Mouse (Mus musculus): ENCODE data around the gene Iqschfp. TPM values are rescaled to one million over a fixed set of nuclear protein-coding genes. Genes with fewer than 3 reads are reported as not detected.

Iqschfp gene
- polyA plus RNA-seq, 1 experiment from 2014 or later: not detected

DNA sequence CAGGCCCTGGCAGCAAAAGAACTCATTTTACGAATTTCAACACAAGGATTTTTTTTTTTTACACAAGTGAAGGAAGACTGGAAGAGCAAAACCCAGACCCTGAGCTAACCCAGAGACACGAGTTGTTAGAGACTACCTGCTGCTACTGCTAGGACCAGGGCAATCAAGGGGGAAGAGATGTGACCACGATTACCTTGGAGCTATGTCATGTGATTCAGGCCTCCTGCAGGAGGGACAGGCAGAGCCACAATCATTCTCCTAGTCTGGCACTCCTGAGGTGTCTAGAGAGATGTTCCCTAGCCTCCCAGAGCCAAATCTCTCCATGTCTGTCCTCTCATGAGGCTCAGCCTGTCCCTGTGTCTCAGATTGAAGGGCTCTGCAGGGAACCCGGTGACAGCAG, 634.4 kb downstream of the Iqschfp start:
- no peaks in the 10 kb centered on the region for H3K36me3 ChIP-seq (ENCODE audit: control insufficient read depth, insufficient read depth, low read length)
- H3K4me3 ChIP-seq (ENCODE audit: low read length): no peak overlapping the region
- no peak for ATAC-seq (ENCODE audit: low read depth)
- H3K4me2 ChIP-seq (ENCODE audit: low read depth, low read length): no peak overlapping the region
- H3K9me3 ChIP-seq (ENCODE audit: control insufficient read depth, low read length): no peaks in the 10 kb centered on the region
- H3K27ac ChIP-seq (ENCODE audit: low read length): no peak overlapping the region
- no peaks in the 10 kb centered on the region for H3K4me1 ChIP-seq (replicated peaks; ENCODE audit: control insufficient read depth, insufficient read depth, low read length)
- H3K9ac ChIP-seq (ENCODE audit: low read length): no peak overlapping the region
- WGBS: 52% methylated on average over 4 of the region's 4 CpGs
- no peaks in the 10 kb centered on the region for H3K27me3 ChIP-seq (ENCODE audit: control insufficient read depth, insufficient read depth, low read depth, low read length)

DNA sequence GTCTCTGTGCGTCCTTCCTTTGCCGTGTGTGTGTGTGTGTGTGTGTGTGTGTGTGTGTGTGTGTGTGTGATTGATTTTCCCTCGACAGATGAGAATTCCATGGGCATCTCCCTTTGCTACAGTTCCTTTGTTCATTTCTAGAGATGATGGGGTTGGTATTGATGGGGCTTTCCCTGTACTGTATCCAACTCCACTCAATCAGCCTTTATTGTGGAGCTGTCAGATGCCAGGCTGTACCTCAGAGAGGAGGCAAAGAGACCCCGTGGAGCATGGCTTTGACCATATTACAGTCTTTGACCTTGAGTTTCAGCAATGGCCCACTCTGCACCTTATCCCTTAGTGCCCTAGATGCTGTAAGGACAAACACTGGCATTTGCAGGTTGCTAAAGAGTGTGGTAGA, 635.1 kb downstream of the Iqschfp start:
- no peak overlapping the region for H3K9ac ChIP-seq (ENCODE audit: low read length)
- no peaks in the 10 kb centered on the region for H3K36me3 ChIP-seq (ENCODE audit: control insufficient read depth, insufficient read depth, low read length)
- 67% methylated on average over 4 of the region's 4 CpGs for WGBS
- no peak overlapping the region for H3K4me2 ChIP-seq (ENCODE audit: low read depth, low read length)
- no peak for ATAC-seq (ENCODE audit: low read depth)
- H3K27me3 ChIP-seq (ENCODE audit: control insufficient read depth, insufficient read depth, low read depth, low read length): no peaks in the 10 kb centered on the region
- no peak overlapping the region for H3K4me3 ChIP-seq (ENCODE audit: low read length)
- H3K9me3 ChIP-seq (ENCODE audit: control insufficient read depth, low read length): no peaks in the 10 kb centered on the region
- H3K4me1 ChIP-seq (replicated peaks; ENCODE audit: control insufficient read depth, insufficient read depth, low read length): no peaks in the 10 kb centered on the region
- no peak overlapping the region for H3K27ac ChIP-seq (ENCODE audit: low read length)

DNA sequence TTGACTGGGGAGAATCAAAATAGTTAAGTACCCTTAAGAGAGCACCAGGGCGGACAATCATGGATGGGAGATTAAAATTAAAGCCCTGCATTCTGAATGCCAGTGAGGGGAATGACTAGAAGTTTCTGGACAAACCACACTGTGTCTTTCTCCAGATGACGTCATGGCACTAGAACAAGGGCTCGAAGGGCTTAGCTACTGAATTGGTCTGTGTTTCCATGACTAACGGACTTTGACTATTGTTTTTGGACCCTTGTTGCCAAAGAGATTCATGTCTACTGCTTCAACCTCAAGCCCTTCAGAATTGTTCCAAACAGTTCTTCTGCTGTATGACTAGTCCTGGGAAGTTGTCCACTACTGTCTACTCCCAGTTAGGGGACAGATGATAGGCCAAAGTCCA, 639.9 kb downstream of the Iqschfp start:
- Histone ChIP-seq H3K4me1 (replicated peaks; ENCODE audit: control insufficient read depth, insufficient read depth, low read length) (peaks cover 18% of the 10 kb centered on the region), H3K9ac (ENCODE audit: low read length) (no peak overlapping the region), H3K36me3 (ENCODE audit: control insufficient read depth, insufficient read depth, low read length) (no peaks in the 10 kb centered on the region), H3K27me3 (ENCODE audit: control insufficient read depth, insufficient read depth, low read depth, low read length) (no peaks in the 10 kb centered on the region), H3K9me3 (ENCODE audit: control insufficient read depth, low read length) (no peaks in the 10 kb centered on the region), H3K4me3 (ENCODE audit: low read length) (no peak overlapping the region), H3K27ac (ENCODE audit: low read length) (no peak overlapping the region), H3K4me2 (ENCODE audit: low read depth, low read length) (no peak overlapping the region)
- WGBS: 85% methylated on average over 4 of the region's 4 CpGs
- ATAC-seq (ENCODE audit: low read depth): no peak

DNA sequence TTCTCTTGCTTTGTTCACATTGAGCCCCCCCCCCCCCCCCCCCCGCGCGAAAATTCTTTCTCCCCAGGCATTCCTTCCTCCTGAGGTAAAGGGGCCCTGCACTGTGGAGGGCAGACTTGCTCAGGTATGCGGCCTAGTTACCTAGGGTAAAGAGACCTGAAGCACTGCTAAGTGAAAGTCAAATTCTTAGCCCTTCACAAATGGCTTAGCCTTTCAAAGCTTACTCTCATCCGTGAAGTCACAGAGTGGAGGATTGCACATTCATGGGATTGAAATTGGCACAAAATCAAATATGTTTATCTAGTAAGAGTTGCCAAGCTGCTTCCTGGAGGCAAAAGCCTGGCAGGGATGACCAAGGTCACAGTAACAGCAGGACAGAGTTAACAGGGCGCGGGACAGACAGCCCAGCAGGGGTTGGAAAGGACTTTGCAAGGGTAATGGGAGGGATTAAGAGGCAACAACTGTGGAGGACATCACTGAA, 642.6 kb downstream of the Iqschfp start:
- H3K9me3 ChIP-seq (ENCODE audit: control insufficient read depth, low read length): no peaks in the 10 kb centered on the region
- H3K27me3 ChIP-seq (ENCODE audit: control insufficient read depth, insufficient read depth, low read depth, low read length): no peaks in the 10 kb centered on the region
- peaks cover 18% of the 10 kb centered on the region for H3K4me1 ChIP-seq (replicated peaks; ENCODE audit: control insufficient read depth, insufficient read depth, low read length)
- H3K36me3 ChIP-seq (ENCODE audit: control insufficient read depth, insufficient read depth, low read length): no peaks in the 10 kb centered on the region
- peak; percentile 94 for ATAC-seq (ENCODE audit: low read depth)
- 0 out of 2 replicates have a peak overlapping the region, but pooled peaks have one; percentile 11 for H3K9ac ChIP-seq (ENCODE audit: low read length)
- H3K4me3 ChIP-seq (ENCODE audit: low read length): no peak overlapping the region
- WGBS: 26% methylated on average over 4 of the region's 7 CpGs
- H3K4me2 ChIP-seq (ENCODE audit: low read depth, low read length): 0 out of 2 replicates have a peak overlapping the region, but pooled peaks have one; percentile 17
- peak overlapping the region; percentile 94 for H3K27ac ChIP-seq (ENCODE audit: low read length)

DNA sequence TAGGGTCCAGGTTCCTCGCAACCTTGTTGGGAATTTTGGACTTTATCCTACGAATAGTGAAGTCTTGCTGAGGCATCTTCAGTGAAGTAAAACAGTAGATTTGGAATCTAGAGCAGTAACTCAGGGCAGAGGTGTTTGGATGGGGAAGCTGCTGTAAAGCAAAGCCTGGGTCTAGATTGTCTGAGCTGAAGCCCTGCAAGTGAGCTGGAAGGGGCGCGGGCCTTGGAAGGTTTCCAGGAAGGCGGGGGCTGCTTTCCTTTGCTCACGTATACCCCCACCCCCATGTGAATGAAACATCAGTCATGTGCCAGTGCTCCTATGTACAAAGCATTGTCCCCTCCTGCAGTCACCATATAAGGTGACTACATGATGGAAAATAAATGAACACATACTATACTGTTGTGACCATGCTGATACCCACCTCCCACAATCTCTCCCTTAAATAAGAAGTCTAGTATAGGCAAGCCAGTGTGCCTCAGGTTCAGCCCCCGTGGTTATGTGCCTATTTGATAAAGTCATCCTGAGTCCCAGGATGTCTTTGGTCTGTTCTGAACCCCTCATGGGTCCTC, 643.2 kb downstream of the Iqschfp start:
- Histone ChIP-seq H3K4me3 (ENCODE audit: low read length) (no peak overlapping the region), H3K9me3 (ENCODE audit: control insufficient read depth, low read length) (no peaks in the 10 kb centered on the region), H3K36me3 (ENCODE audit: control insufficient read depth, insufficient read depth, low read length) (no peaks in the 10 kb centered on the region), H3K4me1 (replicated peaks; ENCODE audit: control insufficient read depth, insufficient read depth, low read length) (peaks cover 18% of the 10 kb centered on the region), H3K27ac (ENCODE audit: low read length) (peak overlapping the region; percentile 94), H3K27me3 (ENCODE audit: control insufficient read depth, insufficient read depth, low read depth, low read length) (no peaks in the 10 kb centered on the region), H3K4me2 (ENCODE audit: low read depth, low read length) (no peak overlapping the region), H3K9ac (ENCODE audit: low read length) (no peak overlapping the region)
- WGBS: 56% methylated on average over 7 of the region's 7 CpGs
- peak; percentile 50 for ATAC-seq (ENCODE audit: low read depth)

DNA sequence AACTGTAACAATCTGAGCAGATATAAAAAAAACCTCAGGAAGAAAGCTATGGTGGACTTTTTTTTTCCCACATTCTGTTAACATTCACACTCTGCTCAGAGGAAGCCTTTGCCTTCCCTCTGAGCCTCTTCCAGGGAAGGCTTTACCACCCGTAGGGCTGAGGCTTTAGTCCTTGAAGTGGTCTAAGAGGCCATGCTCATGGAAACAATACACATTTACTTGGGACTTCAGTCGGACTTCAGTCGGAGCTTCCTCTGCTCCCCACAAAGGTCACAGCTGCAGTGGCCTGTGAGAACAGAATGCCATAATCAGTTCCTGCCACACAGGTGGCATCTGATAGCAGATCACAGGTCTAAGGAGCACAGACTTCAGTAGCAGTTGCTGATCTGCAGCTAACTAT, 644.0 kb downstream of the Iqschfp start:
- no peaks in the 10 kb centered on the region for H3K36me3 ChIP-seq (ENCODE audit: control insufficient read depth, insufficient read depth, low read length)
- no peak overlapping the region for H3K4me2 ChIP-seq (ENCODE audit: low read depth, low read length)
- H3K27me3 ChIP-seq (ENCODE audit: control insufficient read depth, insufficient read depth, low read depth, low read length): no peaks in the 10 kb centered on the region
- H3K9ac ChIP-seq (ENCODE audit: low read length): no peak overlapping the region
- 0 out of 2 replicates have a peak overlapping the region, but pooled peaks have one; percentile 20 for H3K27ac ChIP-seq (ENCODE audit: low read length)
- peaks cover 18% of the 10 kb centered on the region for H3K4me1 ChIP-seq (replicated peaks; ENCODE audit: control insufficient read depth, insufficient read depth, low read length)
- no peaks in the 10 kb centered on the region for H3K9me3 ChIP-seq (ENCODE audit: control insufficient read depth, low read length)
- WGBS: 50% methylated on average over 3 of the region's 3 CpGs
- H3K4me3 ChIP-seq (ENCODE audit: low read length): no peak overlapping the region
- ATAC-seq (ENCODE audit: low read depth): no peak

DNA sequence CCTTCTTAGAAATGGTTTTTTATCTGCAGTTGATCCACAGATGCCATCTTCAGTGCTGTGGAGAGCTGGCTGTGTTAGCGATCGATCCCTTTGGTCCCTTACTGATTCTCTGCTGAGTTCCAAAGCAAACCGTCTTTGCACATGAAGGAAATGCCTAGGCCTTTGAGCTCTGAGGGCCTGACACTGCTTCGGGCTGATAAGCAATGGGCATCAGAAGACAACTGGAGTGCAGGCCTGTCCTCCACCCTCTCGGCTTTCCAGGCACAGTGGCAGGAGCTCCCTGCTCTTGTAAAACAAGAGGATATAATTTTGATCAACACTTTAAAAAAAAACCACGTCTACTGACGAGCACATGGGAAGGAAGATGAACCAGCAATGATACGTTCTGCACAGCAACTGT, 649.7 kb downstream of the Iqschfp start:
- WGBS: 86% methylated on average over 8 of the region's 8 CpGs
- Histone ChIP-seq H3K36me3 (ENCODE audit: control insufficient read depth, insufficient read depth, low read length) (no peaks in the 10 kb centered on the region), H3K4me2 (ENCODE audit: low read depth, low read length) (no peak overlapping the region), H3K9me3 (ENCODE audit: control insufficient read depth, low read length) (no peaks in the 10 kb centered on the region), H3K4me1 (replicated peaks; ENCODE audit: control insufficient read depth, insufficient read depth, low read length) (no peaks in the 10 kb centered on the region), H3K9ac (ENCODE audit: low read length) (no peak overlapping the region), H3K27me3 (ENCODE audit: control insufficient read depth, insufficient read depth, low read depth, low read length) (no peaks in the 10 kb centered on the region), H3K4me3 (ENCODE audit: low read length) (no peak overlapping the region), H3K27ac (ENCODE audit: low read length) (no peak overlapping the region)
- ATAC-seq (ENCODE audit: low read depth): no peak

DNA sequence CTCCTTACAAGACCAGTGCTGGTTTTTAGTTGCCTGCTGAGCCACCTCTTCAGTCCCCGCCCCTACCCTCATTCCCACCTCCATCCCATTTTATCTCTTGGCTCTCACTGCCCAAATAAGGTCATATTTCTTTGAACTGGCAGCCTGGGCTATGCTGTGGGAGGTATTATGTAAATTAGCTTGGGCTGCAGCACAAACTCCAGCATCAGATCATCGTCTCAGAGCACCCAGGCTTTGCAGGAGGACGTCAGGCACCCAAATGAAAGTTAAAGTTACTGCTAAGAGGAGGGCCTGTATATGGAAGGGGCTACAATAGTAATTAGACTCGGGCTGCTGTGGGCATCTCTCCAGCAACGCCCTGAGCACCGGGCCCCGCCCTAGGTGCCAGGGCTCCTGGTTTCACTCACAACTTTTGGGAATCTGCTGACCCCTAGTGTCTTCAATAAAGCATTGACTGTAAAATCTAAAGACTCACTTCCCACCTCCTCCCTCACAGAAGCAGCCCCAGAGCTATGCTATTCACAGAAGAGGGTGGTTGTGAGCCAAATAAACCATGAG, 651.0 kb downstream of the Iqschfp start:
- Histone ChIP-seq H3K27ac (ENCODE audit: low read length) (no peak overlapping the region), H3K9me3 (ENCODE audit: control insufficient read depth, low read length) (no peaks in the 10 kb centered on the region), H3K4me2 (ENCODE audit: low read depth, low read length) (peak overlapping the region; percentile 55), H3K36me3 (ENCODE audit: control insufficient read depth, insufficient read depth, low read length) (no peaks in the 10 kb centered on the region), H3K4me3 (ENCODE audit: low read length) (peak overlapping the region; percentile 46), H3K9ac (ENCODE audit: low read length) (no peak overlapping the region), H3K27me3 (ENCODE audit: control insufficient read depth, insufficient read depth, low read depth, low read length) (no peaks in the 10 kb centered on the region), H3K4me1 (replicated peaks; ENCODE audit: control insufficient read depth, insufficient read depth, low read length) (no peaks in the 10 kb centered on the region)
- 4% methylated on average over 7 of the region's 7 CpGs for WGBS
- peak; percentile 86 for ATAC-seq (ENCODE audit: low read depth)

DNA sequence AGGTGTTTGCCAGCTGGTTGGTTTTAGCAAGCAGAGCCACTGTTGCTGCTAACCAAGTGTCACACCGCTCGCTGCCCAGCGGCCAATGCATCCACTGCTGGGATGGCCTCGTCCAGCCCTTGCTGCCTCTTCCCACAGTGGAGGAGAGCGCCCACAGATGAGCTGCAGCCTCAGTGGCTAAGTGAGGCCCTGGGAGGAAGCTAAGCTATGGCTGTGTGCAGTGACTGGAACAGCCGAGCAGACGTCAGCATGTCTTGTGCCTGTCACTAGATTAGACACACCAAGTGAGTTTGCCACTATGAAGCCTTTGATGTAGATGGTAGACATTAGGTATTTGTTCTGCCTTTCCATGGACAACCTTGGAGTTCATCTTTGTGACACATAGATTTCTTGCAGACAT, 652.8 kb downstream of the Iqschfp start:
- WGBS: 71% methylated on average over 7 of the region's 7 CpGs

More for the DNA sequence above, 652.8 kb downstream of the Iqschfp start:
- no peaks in the 10 kb centered on the region for H3K9me3 ChIP-seq (ENCODE audit: control insufficient read depth, low read length)
- H3K4me1 ChIP-seq (replicated peaks; ENCODE audit: control insufficient read depth, insufficient read depth, low read length): no peaks in the 10 kb centered on the region
- H3K9ac ChIP-seq (ENCODE audit: low read length): no peak overlapping the region
- H3K4me3 ChIP-seq (ENCODE audit: low read length): no peak overlapping the region
- H3K27ac ChIP-seq (ENCODE audit: low read length): no peak overlapping the region
- no peaks in the 10 kb centered on the region for H3K27me3 ChIP-seq (ENCODE audit: control insufficient read depth, insufficient read depth, low read depth, low read length)
- H3K36me3 ChIP-seq (ENCODE audit: control insufficient read depth, insufficient read depth, low read length): no peaks in the 10 kb centered on the region
- no peak overlapping the region for H3K4me2 ChIP-seq (ENCODE audit: low read depth, low read length)
- ATAC-seq (ENCODE audit: low read depth): no peak

All from lung, embryonic 16.5 days (tissue).